Mouse (Mus musculus) heart, embryonic 11.5 days (tissue): ENCODE data around the gene Draxin. TPM values are rescaled to one million over a fixed set of nuclear protein-coding genes. Genes with fewer than 3 reads are reported as not detected.

Source experiments
- ATAC-seq: fragments of 200-750 bp; cut with Nextera tagmentation; replicated peaks from 2 replicates; pipeline ENCODE4 v1.8.0; 2017; ENCODE audit warnings: moderate library complexity; ENCODE audit not compliant: insufficient number of reproducible peaks, low FRiP score, low TSS enrichment
- H3K27ac ChIP-seq: fragments of 300-500 bp; sonication (generic); 2 replicates; pipeline ENCODE4 v1.5.1; 2014; ENCODE audit warnings: mild to moderate bottlenecking, low read depth, low read length
- H3K27me3 ChIP-seq: fragments of 300-500 bp; sonication (generic); 2 replicates; pipeline ENCODE4 v1.6.1; 2014; ENCODE audit warnings: mild to moderate bottlenecking, low read length, mixed read lengths; ENCODE audit not compliant: control insufficient read depth, insufficient read depth
- H3K36me3 ChIP-seq: fragments of 300-500 bp; sonication (generic); 2 replicates; pipeline ENCODE4 v1.6.1; 2014; ENCODE audit warnings: mild to moderate bottlenecking, low read length, moderate library complexity, mixed read lengths; ENCODE audit not compliant: control insufficient read depth, insufficient read depth
- H3K4me1 ChIP-seq: fragments of 300-500 bp; sonication (generic); 2 replicates; pipeline ENCODE4 v1.6.1; 2014; ENCODE audit warnings: low read length; ENCODE audit not compliant: control insufficient read depth, insufficient read depth
- H3K4me2 ChIP-seq: fragments of 300-500 bp; sonication (generic); 2 replicates; pipeline ENCODE4 v1.6.1; 2014; ENCODE audit warnings: mild to moderate bottlenecking, moderate library complexity
- H3K4me3 ChIP-seq: fragments of 300-500 bp; sonication (generic); 2 replicates; pipeline ENCODE4 v1.5.1; 2014; ENCODE audit warnings: low read depth, low read length
- H3K9ac ChIP-seq: fragments of 300-500 bp; sonication (generic); 2 replicates; pipeline ENCODE4 v1.6.1; 2014; ENCODE audit warnings: mild to moderate bottlenecking, low read depth, low read length, moderate library complexity
- H3K9me3 ChIP-seq: fragments of 300-500 bp; sonication (generic); replicated peaks from 2 replicates; pipeline ENCODE4 v1.6.1; 2016; ENCODE audit warnings: low read length; ENCODE audit not compliant: control insufficient read depth
- WGBS: fragments of 180-500 bp; shearing (Covaris S2); extraction: QIAGEN DNeasy Blood & Tissue Kit; methylation state at CpG from one replicate; pipeline ENCODE4 v1.1.7; 2014; ENCODE audit not compliant: insufficient replicate concordance; 5-methylcytosine and 5-hydroxymethylcytosine counted together
- polyA plus RNA-seq: library from polyadenylated mRNA; unstranded; fragments of >200 nt; fragmentation: Nextera tagmentation; extraction: Ambion mirVana; gene quantifications from 2 replicates; pipeline ENCODE4 v1.2.1, GENCODE M21; 2014

The Draxin gene
- polyA plus RNA-seq, 1 experiment from 2014 or later = 0.16 TPM

- no peak overlapping the region for H3K4me2 ChIP-seq
- H3K36me3 ChIP-seq = no peaks in the 10 kb centered on the region
- peaks cover 8% of the 10 kb centered on the region for H3K4me1 ChIP-seq
- 84% methylated on average over 8 of the region's 8 CpGs for WGBS
- H3K4me3 ChIP-seq = no peak overlapping the region
- no peak overlapping the region for H3K27ac ChIP-seq
- no peaks in the 10 kb centered on the region for H3K9me3 ChIP-seq
- H3K9ac ChIP-seq = no peak overlapping the region
- H3K27me3 ChIP-seq = no peaks in the 10 kb centered on the region
- no peak for ATAC-seq
These were observed 63.2 kb downstream of the Draxin start for GRCm38 (mm10) chr4:148067346-148067745.

GRCm38 (mm10) chr4:148066401-148066744 is 64.1 kb downstream of the Draxin start:
- H3K27me3 ChIP-seq = no peaks in the 10 kb centered on the region
- H3K9me3 ChIP-seq = no peaks in the 10 kb centered on the region
- H3K9ac ChIP-seq = no peak overlapping the region
- H3K4me2 ChIP-seq = no peak overlapping the region
- H3K4me3 ChIP-seq = no peak overlapping the region
- H3K4me1 ChIP-seq = peaks cover 8% of the 10 kb centered on the region
- no peak overlapping the region for H3K27ac ChIP-seq
- H3K36me3 ChIP-seq = no peaks in the 10 kb centered on the region
- whole genome bisulfite sequencing = 65% methylated on average over 9 of the region's 9 CpGs
- ATAC-seq = no peak

DNA sequence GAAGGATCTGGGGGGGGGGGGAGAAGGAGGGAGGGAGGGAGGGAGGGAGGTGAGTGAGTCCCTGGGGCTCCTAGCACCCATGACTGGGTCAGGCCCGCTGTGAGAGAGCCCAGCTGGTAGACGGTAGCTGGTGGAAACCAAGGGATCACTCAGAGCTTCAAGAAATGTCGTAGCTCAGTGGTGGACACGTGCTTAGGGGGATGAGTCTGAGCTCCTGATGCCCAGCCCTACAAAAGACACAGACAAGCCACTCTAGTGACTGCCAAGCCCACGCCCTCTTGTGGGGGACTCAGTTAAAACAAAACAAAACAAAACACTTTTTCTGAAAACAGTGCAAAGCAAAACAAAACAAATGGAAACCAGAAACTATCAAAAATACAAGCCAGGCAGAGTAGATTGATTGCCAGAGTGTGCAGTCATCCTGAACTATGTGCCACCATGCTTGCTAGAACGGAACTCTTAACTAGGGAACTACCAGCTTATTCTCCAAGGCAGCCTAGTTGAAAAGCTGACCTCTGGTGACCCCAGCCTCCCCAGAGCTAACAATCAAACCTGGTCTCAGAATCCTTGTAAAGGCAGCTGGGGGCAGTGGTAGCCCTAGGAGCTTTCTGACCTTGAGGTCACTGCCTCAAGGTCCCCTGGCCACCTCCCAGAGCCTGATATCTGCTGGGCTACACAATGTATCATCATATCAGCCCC is 64.6 kb downstream of the Draxin start:
- WGBS = 47% methylated on average over 6 of the region's 6 CpGs

DNA sequence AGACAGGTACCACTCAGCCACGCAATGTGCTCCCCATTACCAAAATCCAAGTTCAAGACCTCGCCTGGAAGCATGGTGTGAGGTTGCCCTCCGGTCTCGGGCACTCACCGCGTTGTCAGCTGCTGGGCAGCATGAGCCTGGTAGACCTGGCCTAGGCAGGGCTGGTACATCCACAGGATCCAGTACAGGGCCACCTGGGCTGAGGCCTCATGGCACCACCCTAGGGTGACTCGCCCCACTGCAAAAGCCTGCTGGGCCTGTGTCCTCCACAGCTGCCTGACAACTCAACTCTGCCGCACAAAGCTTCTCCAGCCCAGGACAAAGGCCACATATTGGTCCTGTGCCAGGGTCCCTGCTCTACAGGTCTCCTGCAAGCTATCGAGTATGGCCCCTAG is 69.4 kb downstream of the Draxin start:
- H3K4me2 ChIP-seq = no peak overlapping the region
- ATAC-seq = no peak
- no peaks in the 10 kb centered on the region for H3K9me3 ChIP-seq
- H3K4me3 ChIP-seq = no peak overlapping the region
- H3K27me3 ChIP-seq = no peaks in the 10 kb centered on the region
- H3K27ac ChIP-seq = no peak overlapping the region
- no peak overlapping the region for H3K9ac ChIP-seq
- WGBS = 82% methylated on average over 9 of the region's 9 CpGs
- peaks cover 13% of the 10 kb centered on the region for H3K36me3 ChIP-seq
- peaks cover 1% of the 10 kb centered on the region for H3K4me1 ChIP-seq

More for the DNA sequence above, 64.6 kb downstream of the Draxin start:
- Histone ChIP-seq H3K27me3 (no peaks in the 10 kb centered on the region), H3K36me3 (no peaks in the 10 kb centered on the region), H3K9ac (no peak overlapping the region), H3K4me3 (no peak overlapping the region), H3K27ac (no peak overlapping the region), H3K4me1 (peaks cover 8% of the 10 kb centered on the region), H3K4me2 (no peak overlapping the region), H3K9me3 (no peaks in the 10 kb centered on the region)
- ATAC-seq = no peak

DNA sequence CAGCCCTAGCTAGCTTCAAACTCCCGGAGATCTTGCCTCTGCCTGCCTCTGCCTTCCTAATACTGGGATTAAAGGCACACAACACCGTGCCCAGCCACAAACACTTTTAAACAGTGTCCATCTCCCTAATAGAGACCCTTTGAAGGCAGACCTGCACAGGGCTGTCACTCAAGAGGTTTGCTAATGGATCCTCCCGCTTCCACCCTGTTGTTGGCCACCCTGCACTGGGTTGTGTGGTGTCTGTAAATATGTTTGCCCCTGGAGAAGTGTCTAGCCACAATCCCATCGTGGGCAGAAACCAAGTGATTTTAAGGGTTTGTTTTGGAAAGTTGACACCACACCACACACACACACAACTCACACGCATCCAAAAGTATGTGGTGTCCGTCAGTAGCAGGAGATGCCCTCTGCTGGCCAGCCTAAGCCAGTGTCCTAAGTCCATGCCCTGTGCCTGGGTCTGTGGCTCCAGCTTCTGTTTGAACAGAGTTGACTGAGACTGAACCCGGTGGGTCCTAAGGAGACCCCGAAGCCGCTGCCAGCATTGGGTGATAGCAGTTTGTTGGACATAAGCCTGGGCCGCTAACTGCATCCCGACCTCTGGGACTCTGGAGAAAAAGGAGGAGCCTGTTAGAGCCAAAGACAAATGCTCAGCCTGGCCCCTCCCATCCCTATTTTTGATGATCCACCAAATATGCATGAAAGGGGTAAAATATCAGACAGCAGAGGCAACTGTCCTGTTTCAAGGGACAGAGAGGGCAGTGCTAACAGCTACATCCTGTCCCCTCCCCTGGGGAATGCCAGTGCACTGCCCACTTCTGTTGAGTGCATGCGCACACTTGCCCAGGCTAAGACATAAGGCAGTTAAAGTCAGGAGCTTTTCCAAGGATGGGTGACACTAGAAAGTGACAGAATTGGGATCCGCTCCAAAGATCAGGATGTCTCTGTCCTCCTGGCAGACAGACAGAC is 70.1 kb downstream of the Draxin start:
- Histone ChIP-seq H3K4me1 (no peaks in the 10 kb centered on the region), H3K36me3 (peaks cover 18% of the 10 kb centered on the region), H3K9ac (no peak overlapping the region), H3K9me3 (no peaks in the 10 kb centered on the region), H3K4me2 (no peak overlapping the region), H3K27me3 (no peaks in the 10 kb centered on the region), H3K27ac (no peak overlapping the region), H3K4me3 (no peak overlapping the region)
- peak; percentile 43; the same call in 1 of the 2 replicates for ATAC-seq
- 40% methylated on average over 13 of the region's 13 CpGs for WGBS

GRCm38 (mm10) chr4:148058993-148059392 is 71.5 kb downstream of the Draxin start:
- Histone ChIP-seq H3K9ac (no peak overlapping the region), H3K27me3 (no peaks in the 10 kb centered on the region), H3K4me1 (no peaks in the 10 kb centered on the region), H3K9me3 (no peaks in the 10 kb centered on the region), H3K4me2 (no peak overlapping the region), H3K4me3 (no peak overlapping the region), H3K27ac (no peak overlapping the region), H3K36me3 (peaks cover 26% of the 10 kb centered on the region)
- no peak for ATAC-seq
- 89% methylated on average over 6 of the region's 6 CpGs for WGBS

GRCm38 (mm10) chr4:148058218-148058819 is 72.2 kb downstream of the Draxin start:
- Histone ChIP-seq H3K9ac (no peak overlapping the region), H3K36me3 (peaks cover 27% of the 10 kb centered on the region), H3K9me3 (no peaks in the 10 kb centered on the region), H3K4me3 (no peak overlapping the region), H3K27ac (no peak overlapping the region), H3K27me3 (no peaks in the 10 kb centered on the region), H3K4me1 (no peaks in the 10 kb centered on the region), H3K4me2 (no peak overlapping the region)
- ATAC-seq = no peak
- 93% methylated on average over 9 of the region's 9 CpGs for WGBS

GRCm38 (mm10) chr4:148057661-148058209 is 72.8 kb downstream of the Draxin start:
- H3K4me1 ChIP-seq = no peaks in the 10 kb centered on the region
- peaks cover 32% of the 10 kb centered on the region for H3K36me3 ChIP-seq
- no peaks in the 10 kb centered on the region for H3K9me3 ChIP-seq
- no peak for ATAC-seq
- WGBS = 63% methylated on average over 5 of the region's 5 CpGs
- H3K27me3 ChIP-seq = no peaks in the 10 kb centered on the region
- H3K4me2 ChIP-seq = no peak overlapping the region
- H3K27ac ChIP-seq = no peak overlapping the region
- no peak overlapping the region for H3K9ac ChIP-seq
- H3K4me3 ChIP-seq = no peak overlapping the region
